Mouse (Mus musculus) liver, embryonic 14.5 days (tissue): Measurements from ENCODE around the gene Gm49366.

Source experiments
- CTCF ChIP-seq: IDR thresholded peaks from 2 replicates; pipeline ENCODE4 v1.5.1; 2016; ENCODE audit warnings: antibody characterized with exemption, low read depth, control low read depth
- EP300 ChIP-seq: IDR thresholded peaks from 2 replicates; pipeline ENCODE4 v1.6.1; 2016; ENCODE audit warnings: antibody characterized with exemption, low read depth

DNA sequence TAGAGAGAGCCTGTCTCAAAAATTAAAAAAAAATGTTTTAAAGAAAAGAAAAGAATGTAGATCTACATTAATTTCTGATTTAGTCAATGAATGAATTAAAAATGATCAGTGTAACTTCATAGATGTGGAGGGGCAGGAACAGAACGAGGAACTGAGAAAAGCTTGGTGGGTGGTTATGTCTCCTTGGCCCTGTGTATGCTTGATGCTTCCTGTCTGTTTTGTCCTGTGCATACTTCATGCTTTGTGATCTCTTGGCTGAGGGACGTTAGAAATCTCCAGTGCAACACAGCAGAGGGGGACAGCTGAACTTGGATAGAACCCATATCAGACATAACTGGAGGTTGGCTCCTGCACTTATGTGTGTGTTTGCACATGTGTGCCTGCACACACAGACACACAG is 41.5 kb upstream of the Gm49366 start:
- TF ChIP-seq CTCF = no peak
- TF ChIP-seq EP300 = no peak
